Mouse (Mus musculus) stomach, embryonic 14.5 days (tissue): Measurements from ENCODE around the gene Ipo5. TPM values are rescaled to one million over a fixed set of nuclear protein-coding genes. Genes with fewer than 3 reads are reported as not detected.

Source experiments
- polyA plus RNA-seq: library from polyadenylated mRNA; unstranded; fragments of >200 nt; fragmentation: Nextera tagmentation; extraction: Ambion mirVana; gene quantifications from 2 replicates; pipeline ENCODE4 v1.2.1, GENCODE M21; 2014

The Ipo5 gene
- polyA plus RNA-seq, 1 experiment from 2014 or later: 104 TPM

Other genes starting within 250 kb of the Ipo5 start
- gene Farp1, start 124.0 kb downstream of the Ipo5 start, polyA plus RNA-seq: 22.2 and 26.1 TPM in 2 replicates